Mouse (Mus musculus): ENCODE measurements at regions not wholly inside any gene's neighbourhood (a gene's known extent, or its start where the extent isn't known, plus 50 kb on each side); places are given as distances from the start of the nearest gene placed in this dataset.

GRCm38 (mm10) chr5:77581106-77581638 lies 173.3 kb upstream of the Igfbp7 start:
- TF ChIP-seq CTCF (IDR thresholded peaks at IDR 0.05; ENCODE audit: low read depth) (no peak), EP300 (IDR thresholded peaks at IDR 0.05; ENCODE audit: low read depth) (no peak)

Measured in heart, postnatal 0 days (tissue).